Mouse (Mus musculus) monocyte, adult 5-6 weeks (primary cell): ENCODE measurements around the gene Glis3. TPM values are rescaled to one million over a fixed set of nuclear protein-coding genes. Genes with fewer than 3 reads are reported as not detected.

Source experiments
- ATAC-seq: fragments of 153-309, 156-312 bp; replicated peaks from 2 replicates; pipeline ENCODE4 v1.8.0; 2017; ENCODE audit warnings: mild to moderate bottlenecking; ENCODE audit not compliant: low TSS enrichment, insufficient number of reproducible peaks, severe bottlenecking, poor library complexity, low FRiP score
- total RNA-seq: library from RNA; stranded (forward); fragments of 200-1000, 200-491, 200-594 nt; gene quantifications from 3 replicates; pipeline ENCODE4 v1.2.3, GENCODE M21; 2017

Glis3 gene
- total RNA-seq = 0.43 to 1.6 TPM (median 0.97 TPM) in 3 replicates

DNA sequence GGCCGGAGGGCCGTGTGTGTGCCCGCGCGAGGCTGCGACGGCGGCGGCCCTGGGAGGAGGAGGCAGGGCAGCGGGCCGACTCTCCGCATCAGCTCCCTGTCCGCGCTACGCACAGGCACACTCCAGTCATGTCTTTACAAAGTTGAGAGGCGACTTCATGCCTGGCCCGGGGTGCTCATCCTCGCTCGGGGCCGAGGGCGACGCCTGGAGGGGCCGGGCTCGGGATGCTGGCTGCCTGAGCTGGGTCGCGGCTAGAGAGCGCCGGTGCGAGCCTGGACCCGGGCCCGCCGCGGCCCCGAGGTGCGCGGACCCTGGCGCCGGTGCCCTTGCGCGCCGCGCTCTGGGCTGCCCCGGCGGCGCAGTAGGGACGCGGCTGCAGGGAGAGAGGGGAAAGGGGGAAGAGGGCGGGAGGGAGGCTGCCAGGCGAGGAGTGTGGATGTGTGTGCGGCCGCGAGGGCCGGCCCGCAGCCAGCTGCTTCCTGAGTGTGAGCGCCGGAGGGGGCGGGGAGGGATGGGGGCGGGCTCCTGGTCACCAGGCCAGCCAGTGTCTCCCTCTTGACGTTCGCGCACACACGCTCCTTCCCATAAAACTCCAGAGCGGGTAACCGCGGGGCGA lies at the start of gene Glis3:
Gene Glis3, minus strand, starts transcription at position 302 of the 616 bp plus-strand sequence.
- ATAC-seq = no peak

DNA sequence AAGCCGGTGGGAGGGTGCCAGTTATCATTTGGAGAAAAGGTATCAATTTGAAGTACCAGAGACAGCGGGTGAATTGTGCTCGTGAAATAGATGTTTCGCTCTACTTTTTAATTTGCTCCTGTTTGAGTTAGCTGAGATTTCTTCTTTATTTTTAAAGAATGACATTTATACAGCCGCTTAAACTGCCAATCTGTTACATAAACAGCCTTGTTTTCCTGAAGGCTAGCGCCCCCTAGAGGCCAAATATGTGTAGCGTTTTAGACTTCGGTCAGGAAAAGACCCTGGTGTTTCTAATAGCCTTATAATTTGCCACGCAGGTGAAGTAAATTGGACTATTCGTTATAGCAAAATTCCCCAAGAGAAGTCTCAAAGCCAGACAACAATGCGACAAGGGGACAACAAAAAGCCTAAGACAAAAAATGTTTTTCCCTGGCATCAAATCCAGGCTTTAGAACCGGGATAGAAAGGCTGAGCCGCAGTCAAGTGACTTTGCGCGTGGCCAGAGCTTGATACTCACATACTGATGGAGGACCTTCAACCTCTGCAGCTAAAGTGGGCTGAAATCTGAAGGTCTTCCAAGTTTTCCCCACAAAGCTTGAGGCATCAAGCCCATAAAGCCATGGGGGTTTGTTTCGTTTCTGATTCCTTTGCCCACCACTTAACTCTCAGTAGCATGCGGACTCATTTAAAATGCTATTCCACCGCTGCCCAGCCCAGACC lies 46.4 kb upstream of the Glis3 start:
- ATAC-seq = no peak

DNA sequence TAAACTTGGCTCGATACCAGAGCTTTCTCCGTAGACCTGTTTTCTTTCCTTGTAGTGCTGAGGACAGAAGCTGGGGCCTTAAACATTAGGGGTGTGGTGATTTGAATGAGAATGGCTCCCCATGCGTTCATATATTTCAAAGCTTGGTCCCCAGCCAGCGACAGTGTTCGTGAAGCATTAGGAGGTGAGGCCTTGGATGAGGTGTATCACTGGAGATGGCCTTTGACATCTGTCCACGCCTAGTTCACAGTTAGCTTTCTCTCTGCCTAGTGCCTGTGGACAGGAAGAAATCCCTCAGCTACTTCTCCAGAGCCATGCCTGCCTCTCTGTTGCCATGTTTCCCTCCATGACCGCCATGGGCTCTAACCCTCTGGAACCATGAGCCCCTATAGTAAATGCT lies 44.8 kb upstream of the Glis3 start:
- ATAC-seq = no peak

DNA sequence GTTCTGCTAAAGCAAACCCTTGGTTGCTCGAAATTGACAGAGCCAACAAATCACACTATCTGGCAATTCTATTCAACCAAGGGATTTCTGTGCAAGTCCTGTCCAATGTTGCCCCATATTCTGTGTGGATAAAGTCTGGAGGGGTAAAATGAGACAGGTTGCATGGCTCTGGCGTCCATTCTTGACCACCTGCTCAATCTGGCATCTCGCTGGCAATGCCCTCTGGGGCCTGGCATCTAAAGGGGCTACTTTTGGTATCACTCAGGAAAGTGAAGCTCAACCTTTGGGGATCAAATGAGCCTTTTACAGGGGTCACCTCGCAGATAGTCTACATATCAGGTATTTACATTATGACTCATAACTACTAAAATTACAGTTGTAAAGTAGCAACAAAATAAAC lies 42.7 kb upstream of the Glis3 start:
- no peak for ATAC-seq

DNA sequence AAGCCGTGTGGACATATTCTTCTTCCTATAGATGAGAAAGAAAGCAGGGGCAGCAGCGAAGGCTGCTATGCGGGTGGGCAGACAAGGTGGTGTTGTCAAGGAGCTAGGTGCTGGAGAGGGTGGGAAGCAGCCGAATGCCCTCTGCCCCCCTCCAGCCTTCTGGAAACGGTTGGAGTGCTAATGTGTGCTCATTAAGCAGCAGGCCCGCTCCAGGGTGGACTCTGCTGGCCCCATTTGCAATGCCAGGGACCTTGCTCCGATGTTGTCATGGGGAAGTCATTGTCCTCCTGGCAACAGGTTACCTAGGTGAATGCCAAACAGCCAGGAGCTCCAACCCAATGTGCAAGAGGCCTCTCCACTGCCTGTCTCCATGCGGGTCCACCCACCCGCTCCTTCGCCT lies 42.0 kb upstream of the Glis3 start:
- no peak for ATAC-seq

DNA sequence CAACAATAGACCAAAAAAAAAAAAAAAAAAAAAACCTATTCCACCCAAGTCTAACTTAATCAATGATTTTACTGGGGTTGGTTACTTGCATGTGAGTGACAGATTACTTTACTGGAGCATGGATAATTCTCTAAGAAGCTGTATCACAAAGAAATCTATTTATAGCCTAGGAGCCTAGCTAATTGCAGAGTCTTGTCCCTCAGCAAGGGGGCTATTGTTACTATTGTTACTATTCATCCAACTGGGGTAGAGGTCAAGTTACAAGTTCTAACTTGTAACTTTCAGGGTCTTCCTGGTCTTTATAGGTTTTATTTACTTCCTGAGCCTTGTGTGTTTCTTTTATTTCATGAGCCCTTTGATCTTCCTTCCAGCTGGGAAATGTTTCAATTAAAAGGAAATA lies 40.1 kb upstream of the Glis3 start:
- ATAC-seq = no peak

DNA sequence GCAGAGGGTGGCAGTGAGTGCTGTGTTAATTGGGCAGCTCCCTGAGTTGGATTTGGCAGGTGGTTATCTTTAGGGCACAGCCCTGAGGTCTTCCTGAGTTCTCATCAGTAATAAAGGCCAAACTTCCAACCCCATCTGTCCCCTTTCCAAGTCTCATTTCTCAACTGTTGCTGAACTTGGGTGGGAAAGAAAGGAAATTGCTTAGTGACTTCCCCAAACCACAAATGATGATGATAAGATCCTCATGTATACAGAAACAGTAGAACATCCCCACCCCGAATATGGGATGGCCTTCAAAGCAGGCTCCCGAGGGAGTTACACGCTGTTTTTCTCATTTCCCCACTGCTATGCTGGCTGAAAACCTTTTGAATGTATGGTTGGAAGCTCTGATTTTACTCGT lies 34.8 kb upstream of the Glis3 start:
- ATAC-seq = no peak

DNA sequence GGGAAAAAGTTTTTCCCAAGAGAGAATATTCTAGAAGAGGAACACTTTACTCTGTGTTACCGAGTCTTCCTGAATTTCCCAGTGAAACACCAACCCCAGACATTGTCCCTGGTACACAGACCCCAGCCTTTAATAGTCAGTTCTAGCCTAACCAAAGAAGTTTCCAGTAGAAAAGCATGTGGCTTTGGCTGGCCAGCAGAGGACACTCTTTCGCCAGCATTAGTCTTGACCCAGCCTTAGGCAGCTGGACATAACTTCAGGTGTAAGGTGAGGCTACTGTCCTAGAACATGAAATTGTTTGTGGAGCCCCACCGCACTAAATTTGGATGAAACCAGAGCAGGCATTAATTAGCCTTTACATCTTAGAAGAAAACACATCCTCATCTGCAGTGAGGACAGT lies 17.8 kb upstream of the Glis3 start:
- no peak for ATAC-seq

DNA sequence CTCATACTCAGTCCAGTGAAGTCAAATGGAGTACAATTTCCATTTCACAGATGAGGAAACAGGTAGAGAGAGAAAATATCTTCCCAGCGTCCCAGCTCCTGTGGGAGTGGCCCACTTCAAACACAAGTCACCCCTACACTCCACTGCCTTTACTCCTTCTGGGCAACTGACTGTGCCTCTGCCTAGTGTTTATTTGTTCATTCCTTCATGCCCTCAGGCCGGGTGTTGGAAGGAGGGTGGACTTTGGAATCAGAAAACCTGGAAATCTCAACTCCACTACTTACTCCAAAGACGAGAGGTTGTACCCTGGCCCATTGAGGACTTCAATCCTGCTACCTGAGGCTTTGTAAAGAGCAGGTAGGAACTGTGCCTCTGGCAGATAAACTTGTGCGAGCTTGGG lies 6.5 kb upstream of the Glis3 start:
- no peak for ATAC-seq

DNA sequence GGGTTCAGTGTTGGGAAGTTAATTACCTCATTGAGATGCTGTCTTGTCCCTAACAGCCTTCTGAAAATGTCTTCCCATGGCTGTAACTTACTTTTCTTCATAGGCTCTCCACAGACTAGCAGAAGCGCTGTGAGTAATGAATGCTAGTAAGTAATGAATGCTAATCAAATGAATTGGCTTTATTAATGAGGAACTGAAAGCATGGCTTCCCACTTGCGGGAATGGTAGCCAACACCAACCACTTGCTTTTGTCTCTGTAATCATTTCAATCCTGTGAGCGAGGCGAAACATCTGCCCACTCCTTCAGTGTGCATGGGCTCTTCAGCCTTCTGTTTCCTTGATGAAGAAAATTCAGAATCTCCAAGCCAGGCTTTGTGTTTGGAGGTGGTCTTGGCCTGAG lies 5.6 kb upstream of the Glis3 start:
- no peak for ATAC-seq

DNA sequence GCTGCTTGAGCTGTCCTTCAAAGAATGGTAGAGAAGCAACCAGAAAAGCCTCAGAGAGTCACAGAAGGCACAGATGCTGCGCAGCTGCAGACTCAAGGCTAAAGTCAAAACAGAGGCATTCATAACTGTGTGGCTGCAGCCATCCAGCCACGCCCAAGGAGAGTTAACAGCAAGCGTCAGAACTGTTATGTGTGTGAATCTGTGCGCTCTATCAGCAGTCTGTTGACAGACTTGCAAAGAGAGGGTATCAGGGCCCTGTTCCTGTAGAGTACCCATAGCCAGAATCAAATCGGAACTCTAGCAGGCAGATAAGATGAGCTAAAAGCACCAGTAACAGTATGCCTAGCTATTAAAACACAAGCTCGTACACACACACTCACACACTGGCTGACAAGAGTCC lies 4.5 kb upstream of the Glis3 start:
- no peak for ATAC-seq

DNA sequence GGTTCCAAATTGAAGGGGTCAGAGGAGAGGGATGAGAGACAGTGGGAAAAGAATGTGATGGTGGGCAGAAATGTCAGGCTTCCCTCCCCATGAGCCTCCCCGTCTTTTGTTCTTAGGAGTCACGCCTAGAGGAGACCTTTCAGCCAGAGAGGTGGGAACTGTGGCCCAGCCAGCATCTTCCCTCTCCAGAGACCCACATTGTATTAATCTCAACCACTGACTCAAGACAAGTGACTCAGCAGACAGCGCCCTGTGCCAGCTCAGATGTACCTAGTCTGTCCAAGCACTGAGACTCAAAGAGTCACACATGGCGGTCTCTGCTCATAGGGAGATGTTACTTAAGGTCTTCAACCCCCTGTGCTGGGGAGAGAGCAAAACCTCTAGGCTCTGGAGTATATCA lies 3.5 kb upstream of the Glis3 start:
- no peak for ATAC-seq

DNA sequence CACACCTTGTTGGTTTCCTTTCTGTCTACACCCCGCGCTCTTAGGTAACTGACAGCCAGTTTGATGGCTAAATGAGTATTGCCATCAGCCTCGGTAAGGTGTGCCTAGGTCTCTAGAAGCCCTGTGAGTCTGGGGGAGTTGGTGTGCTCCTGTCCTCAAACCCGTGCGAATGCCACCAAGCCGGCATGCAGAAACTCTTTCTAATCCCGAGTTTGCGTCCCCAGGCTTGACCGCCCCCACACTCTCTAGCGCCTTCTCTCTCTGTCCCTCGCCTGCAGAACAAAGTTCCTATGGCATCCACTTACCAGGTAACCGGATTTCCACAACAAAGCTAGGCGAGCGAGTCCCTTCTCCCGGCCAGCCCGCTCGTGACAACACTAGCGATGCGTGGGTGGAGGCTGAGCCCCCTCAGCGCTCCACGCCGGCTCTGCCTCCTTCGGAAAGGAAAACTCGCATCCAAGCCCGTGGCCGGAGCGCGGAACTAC lies 544 bp downstream of the Glis3 start:
- no peak for ATAC-seq

DNA sequence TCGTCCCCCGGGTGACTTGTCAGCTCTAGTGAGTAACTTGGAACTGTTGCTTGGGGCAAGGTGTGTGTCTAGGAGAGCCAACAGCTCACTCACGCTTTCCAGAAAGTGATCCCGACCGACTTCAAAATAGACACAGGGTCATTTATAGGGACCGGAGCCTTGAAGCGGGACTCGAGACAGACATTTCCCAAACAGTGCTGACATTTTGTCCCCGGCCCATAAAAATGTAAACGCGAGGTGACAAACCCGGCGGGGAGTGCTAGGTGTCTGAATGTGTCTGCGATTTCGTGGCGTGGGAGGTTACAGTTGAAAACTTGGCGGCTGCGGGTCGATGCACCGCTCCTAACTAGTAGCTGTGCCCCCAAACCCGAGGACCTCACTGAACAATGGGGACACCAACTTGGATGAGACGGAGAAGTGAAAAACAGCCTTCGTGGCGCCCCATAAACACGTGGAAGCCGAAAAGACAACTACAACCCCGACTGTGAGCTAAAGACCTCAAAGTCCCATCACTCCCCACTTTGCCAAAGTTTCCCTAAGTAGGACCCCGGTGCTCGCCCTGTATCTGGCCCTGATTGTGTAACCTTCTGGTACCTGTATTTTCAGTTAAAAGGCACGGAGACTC lies 1.1 kb downstream of the Glis3 start:
- ATAC-seq = no peak

DNA sequence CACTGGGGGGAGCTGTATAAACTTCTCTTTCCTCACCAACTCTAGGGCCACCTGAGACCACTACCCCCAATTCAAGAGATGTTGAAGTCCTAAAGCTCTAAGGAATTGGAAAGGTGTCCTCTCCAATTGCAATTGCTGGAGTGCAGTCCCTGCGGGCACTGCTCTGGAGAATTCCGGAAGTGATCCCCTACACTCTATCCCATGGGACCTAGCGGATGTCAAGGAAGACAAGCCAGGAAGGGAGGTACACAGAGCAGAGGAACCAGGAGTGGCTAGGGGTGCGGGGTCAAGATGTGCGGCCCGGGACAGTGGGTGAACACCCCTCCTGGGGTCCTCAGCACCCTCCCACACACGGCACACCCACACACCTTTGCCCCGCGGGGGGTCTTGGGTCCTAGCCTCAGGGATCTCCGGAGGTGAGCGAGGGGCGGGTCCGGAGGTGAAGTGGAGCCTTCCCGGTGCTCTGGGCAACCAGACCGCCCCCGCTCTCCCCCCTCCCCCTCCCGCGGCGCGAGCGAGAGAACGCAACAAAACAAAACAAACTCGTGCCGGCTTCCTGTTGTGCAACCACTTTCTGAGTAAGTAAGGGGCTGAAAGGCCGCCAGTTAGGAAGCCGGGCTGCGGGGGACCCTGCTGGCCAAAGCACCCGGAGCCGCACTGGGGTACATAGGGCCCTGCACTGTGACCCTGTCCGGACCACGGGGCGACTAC lies 2.0 kb downstream of the Glis3 start:
- ATAC-seq = no peak

DNA sequence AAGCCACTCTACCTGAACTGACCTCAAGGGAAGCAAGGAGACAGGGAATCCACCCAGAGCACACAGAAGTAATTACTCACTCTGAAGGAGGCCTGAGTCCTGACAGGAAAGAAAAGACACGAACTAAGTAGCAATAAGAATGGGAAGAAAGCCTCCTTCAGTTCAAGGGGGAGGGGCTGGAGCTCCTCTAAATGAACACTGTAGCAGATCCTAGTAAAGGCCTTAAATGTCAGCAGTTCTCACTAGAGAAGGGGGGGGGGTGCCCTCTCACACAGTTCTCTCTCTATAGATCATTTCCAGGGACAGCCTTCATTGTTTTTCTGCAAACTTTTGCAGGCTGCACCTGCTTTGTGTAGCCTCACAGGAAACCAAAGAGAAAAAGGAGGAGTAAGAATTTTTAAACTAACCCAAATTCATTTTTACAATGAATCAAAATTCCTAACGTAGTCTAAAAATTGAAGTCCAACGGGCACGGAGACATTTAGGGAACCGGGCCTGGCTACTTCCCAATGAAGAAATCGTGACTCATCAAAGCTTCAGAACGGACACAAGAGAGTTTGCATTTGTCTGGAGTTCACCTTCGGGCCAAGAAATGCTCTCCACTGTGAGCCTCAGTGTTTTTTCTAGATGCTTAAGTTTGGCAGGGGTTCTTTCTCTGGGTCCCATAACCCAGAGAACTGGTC lies 2.7 kb downstream of the Glis3 start:
- ATAC-seq = no peak

DNA sequence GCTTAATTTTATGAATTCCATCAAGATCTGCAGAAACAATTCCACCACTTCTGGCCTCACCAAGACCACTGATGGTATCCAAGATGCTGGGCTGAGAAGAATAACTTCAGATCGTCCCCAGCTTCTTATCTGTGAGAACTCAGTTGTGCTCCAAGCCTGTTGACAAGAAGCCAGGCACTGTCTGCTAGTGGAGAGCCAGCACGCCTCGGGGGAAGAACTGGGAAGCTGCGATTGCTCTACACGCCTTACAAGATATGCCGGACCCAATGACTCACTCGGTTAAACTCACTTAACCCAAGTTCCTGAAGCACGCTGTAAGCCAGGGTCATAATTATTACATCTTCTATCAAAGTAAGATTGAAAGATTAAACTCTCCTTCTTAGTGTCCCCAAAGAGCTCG lies 16.1 kb downstream of the Glis3 start:
- no peak for ATAC-seq

DNA sequence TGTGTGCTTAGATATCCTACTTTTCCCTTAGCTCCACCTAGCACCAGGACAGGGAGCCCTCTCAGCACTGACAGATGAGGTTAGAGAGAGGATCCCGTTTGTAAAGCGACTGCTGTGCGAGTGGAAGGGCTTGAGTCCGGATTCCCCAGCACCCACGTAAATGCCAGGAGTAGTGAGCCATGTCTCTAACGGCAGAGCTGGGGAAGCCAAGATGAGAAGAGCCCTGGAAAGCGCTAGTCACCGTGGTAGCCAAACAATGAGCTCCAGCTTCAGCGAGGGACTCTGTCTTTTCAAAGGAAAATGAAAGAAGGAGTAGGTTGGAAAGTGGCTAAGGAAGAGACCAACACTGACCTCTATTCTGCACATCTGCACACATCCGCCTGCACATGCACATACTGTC lies 16.7 kb downstream of the Glis3 start:
- ATAC-seq = no peak

DNA sequence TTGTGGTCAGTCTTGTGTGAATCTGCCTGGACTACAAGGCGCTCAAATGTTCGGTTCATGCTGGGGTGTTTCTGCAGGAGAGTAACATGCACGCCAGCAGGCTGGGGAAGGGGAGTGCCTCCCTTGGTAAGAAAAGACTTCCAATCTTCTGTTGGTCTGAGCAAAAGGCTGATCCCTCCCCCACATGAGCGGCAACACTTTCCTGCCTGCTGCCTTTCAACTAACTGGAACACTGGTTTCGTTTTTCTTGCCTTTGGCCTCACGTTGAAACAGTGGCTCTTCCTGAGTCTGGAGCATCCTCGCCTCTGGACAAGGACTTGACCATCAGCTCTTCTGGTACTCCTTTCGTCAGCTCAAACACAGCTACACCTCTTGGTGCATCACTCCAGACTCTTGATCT lies 17.4 kb downstream of the Glis3 start:
- no peak for ATAC-seq
